Mouse (Mus musculus) adrenal gland (tissue): ENCODE data around the gene Cacng4.

Experiments
- intact Hi-C: fragments of 180-260 bp; cut with DNase I; formaldehyde crosslinking; loops from one replicate; pipeline ENCODE4 v1.15.1; 2025

Cacng4 gene

GRCm38 (mm10) chr11:107720264-107721021 is 73.9 kb downstream of the Cacng4 start:
- intact Hi-C loops = no loop called here

DNA sequence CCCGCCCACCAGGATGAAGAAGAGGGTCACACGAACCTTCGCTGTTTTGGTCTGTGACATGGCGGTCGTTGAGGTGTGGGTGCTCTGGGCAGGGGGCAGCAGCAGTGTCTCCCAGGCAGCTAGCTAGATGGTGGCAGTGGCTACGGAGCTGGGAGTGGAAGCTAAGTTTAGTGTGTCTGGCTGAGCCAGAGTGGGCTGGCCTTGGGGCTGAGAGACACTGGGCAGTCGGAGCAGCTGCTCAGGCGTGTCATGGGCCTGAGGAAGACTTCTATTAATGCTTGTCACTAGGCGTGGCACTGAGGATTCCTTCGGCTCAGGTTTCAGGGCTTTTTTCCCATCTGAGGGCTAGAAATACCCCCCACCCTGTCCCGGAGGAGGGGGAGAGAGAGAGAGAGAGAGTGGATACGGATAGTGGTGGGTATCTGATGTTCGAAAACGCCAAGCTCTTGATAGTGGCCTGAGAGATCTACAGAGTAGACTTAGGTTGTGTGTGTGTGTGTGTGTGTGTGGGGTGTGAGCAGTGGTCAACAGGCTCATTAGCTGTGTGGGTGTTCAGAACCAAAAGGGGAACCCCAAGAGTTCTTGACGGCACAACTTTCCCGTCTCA is 77.9 kb downstream of the Cacng4 start, which contains the start of gene Cacng1:
TSS of gene Cacng1 (minus strand) at position 191 of the 607 bp plus-strand sequence.
- intact Hi-C loops = no loop called here

GRCm38 (mm10) chr11:107714368-107714767 is 80.0 kb downstream of the Cacng4 start:
- intact Hi-C loops = no loop called here

DNA sequence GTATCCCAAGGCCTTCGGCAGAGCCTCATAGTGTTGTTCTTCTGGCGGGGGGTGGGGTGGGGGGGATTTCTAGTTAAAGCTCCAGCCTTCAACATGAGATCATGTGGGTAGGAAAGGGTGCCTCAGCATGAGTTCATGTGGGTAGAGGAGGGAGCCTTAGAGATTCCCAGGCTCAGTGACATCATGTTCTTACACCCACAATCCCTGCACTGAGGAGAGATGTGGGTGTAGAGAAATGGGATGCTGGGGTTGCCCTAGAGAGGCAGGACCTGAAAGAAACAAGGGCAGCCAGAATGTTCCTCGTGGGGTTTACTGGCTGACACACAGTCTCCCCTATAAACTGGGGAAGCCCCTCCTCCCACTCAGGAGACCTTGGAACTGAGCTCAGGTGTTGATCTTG is 84.0 kb downstream of the Cacng4 start:
- intact Hi-C loops = no loop called here

GRCm38 (mm10) chr11:107707897-107708610 is 86.3 kb downstream of the Cacng4 start:
- intact Hi-C loops = no loop called here

GRCm38 (mm10) chr11:107705476-107706074 is 88.8 kb downstream of the Cacng4 start:
- intact Hi-C loops = no loop called here

GRCm38 (mm10) chr11:107705060-107705459 is 89.3 kb downstream of the Cacng4 start:
- intact Hi-C loops = no loop called here

- intact Hi-C loops = no loop called here
Observed at GRCm38 (mm10) chr11:107703272-107704134, 90.9 kb downstream of the Cacng4 start.

DNA sequence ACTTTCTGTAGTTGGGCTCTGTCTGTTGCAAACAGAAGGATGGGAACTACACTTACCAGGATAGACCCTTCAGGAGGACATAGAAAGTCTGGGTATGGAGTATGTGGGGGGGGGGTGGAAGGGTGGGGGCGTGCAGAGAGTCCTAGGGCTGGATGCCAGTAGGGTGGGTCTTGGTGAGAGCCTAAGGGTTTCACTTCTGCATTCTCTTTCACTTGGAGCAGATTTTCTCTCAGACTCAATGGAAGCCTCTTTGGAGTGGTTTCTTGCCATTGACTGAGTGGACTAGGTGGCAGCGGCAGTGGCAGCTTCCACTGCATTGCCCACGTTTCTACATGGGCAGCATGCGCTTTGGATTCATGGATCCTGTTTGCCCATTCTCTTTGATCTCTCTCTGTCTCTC is 94.4 kb downstream of the Cacng4 start:
- intact Hi-C loops = no loop called here

- intact Hi-C loops = no loop called here
Observed at GRCm38 (mm10) chr11:107693338-107693737, 101.0 kb downstream of the Cacng4 start.

GRCm38 (mm10) chr11:107691569-107691968 is 102.8 kb downstream of the Cacng4 start:
- intact Hi-C loops = no loop called here

- intact Hi-C loops = no loop called here
Observed at GRCm38 (mm10) chr11:107688480-107688879, 105.9 kb downstream of the Cacng4 start.

GRCm38 (mm10) chr11:107686290-107686689 is 108.1 kb downstream of the Cacng4 start:
- intact Hi-C loops = no loop called here

DNA sequence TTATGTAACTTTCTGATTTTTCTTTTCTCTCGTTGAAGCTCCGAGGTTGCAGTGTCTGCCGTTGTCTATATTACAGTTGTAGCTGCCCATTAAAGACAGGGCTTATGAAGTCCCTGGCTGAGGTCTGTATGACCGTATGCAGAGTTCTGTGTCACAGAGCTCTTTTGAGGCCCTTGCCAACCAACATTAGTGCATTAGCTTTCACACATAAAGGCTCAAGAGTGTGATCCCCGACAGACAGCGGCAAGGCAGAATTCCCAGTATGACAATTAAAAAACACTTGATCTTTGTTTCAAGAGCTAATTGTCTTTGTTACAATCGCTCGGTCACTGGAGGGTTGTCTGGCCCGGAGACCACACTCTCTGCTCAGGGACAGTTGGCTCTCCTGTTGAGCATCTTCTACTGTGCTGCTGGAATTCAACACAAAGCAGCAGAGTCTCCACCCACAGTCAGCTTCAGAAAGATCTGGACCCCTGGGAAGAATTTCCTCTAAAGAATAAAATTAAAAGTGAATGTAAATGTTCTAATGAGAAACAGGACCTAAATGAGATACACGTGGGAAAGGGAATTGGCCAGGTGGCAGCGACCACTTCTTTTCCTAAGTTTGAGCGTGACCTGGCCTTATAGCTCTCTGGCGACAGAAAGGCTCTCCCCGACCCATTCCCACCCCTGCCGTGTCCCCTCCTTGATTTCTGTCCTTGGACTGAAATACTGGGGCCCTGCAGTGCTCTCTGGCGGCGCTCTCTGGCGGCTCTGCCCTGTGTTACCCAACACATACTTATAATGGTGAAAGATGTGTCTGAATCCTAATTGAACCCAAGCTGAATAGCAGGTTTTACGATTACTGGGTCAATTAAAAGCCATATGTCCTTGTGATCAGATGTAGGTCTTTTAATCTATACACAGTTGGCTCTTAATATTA is 110.6 kb downstream of the Cacng4 start:
- intact Hi-C loops = no loop called here

DNA sequence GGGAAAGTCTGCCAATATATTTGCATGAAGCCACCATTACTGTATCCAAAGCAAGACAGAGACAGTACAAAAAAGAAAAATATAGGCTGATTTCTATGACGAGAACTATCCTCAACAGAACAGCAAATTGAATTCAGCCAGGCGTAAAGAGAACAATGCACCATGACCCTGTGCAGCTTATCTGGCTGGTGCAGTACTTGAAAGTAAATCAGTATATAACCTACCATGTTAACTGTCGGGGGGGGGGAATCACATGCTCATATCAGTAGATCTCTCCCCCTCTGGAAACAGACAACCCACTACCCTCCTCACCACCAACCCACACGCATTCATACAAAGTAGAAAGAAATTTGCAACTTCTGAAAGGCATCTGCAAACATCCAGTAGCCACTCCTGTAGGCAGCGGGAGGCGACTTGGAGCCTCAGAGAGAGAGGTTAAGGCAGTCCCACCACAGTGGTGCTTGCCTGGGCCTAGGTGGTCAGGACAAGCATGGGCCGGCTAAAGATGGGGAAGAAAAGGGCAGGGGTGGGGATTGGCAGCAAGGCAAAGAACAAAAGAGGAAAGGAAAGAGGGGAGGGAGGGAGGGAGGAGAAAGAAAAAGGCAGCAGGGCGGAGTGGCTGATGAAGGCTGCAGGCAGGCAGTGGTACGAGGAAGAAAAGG is 111.5 kb downstream of the Cacng4 start:
- intact Hi-C loops = no loop called here
